Mouse (Mus musculus) kidney, adult 11 months (tissue): ENCODE results near the gene Zfand6.

ENCODE experiments used
- DNase-seq: peaks from one replicate; pipeline ENCODE4 v3.0.0; 2022

Zfand6 gene

DNA sequence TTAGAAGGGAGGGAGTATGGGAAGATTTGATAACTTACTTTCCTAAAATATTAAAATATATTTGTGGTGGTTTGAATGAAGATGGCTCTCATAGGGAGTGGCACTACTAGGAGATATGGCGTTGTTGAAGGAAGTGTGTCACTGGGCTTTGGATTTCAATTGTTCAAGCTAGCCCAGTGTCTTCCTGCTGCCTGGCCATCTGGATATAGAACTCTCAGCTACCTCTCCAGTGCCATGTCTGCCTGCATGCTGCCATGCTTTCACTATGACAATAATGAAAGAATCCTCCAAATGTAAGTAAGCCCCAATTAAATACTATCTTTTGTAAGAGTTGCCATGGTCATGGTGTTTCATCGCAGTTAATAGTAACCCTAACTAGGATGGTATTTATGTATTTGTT lies 40.7 kb downstream of the Zfand6 start:
- no peak for DNase-seq

DNA sequence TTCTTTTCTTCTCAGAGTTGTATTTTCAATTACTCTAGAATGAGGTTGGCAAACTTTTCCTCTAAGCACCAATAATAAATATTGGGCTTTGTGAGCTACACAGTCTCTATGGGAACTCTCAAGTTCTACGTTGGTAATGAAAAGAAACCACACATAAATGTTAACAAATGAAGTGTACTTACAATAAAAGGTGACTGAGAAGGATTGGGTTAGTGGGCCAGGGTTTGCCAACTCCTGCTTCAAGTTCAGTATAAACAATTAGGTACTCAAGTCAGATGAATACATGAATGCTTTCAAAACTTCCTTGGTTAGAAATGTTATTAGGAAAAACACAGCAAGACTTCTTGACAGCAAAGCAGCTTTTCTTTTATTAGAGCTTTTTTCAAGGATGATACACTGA lies 43.5 kb downstream of the Zfand6 start:
- no peak for DNase-seq

GRCm38 (mm10) chr7:84643270-84643998 lies 46.3 kb downstream of the Zfand6 start:
- DNase-seq: no peak

DNA sequence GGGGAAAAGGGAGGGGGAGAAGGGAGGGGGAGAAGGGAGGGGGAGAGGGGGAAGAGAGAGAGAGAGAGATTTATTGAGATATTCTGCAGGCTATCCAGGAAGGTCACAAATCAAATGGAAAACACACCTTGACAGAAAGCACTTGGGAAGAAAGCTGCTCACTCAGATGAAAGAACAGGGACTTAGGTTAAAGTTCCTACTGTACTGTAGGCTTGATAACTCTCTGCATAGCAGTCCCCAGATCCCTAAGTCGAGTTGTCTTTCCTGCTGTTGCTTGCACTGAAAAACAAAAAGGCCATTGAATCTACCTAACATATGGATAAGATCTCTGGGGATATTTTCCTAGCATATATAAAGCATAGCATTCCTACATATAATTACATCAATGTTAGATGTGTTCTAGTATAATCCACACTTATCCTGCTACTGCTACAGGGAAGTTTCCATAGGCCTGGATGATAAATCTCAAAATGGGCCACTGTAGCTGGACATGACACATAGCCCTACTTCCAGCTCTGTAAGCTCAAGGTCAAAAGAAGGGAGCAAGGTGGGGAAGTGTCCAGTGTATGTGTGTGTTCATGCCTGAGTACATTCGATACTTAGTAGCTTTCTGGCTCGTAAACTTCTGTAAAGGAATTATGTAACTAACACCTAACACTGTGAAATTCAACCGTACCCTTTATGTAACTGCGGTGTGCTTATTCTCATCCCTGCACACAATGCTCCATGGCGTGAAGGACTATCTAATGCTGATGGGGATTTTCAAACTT lies 47.4 kb downstream of the Zfand6 start:
- DNase-seq: peak; percentile 24

DNA sequence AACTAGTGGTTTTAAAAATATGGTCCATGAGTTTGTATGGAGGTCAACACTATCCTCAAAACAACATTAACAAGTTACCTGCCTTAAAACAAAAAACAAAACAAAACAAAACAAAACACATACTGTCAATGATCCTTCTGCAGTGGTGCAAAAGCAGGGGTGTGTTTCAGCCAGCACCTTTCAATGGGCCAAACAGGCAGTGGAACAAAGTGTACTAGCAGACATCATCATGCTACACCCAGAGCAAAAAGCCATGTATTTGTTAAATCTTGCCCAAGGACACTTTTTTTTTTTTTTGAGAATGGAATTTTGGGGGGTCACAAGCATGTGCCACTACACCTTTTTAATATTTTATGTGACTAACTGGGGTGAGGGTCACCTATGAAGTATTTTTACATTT lies 52.8 kb downstream of the Zfand6 start:
- DNase-seq: no peak

GRCm38 (mm10) chr7:84631878-84632277 lies 57.9 kb downstream of the Zfand6 start:
- no peak for DNase-seq

- DNase-seq: no peak
Observed at GRCm38 (mm10) chr7:84623718-84624117, 66.0 kb downstream of the Zfand6 start.

- DNase-seq: no peak
Observed at GRCm38 (mm10) chr7:84620956-84621355, 68.8 kb downstream of the Zfand6 start.

- DNase-seq: no peak
Observed at GRCm38 (mm10) chr7:84618951-84619350, 70.8 kb downstream of the Zfand6 start.

- DNase-seq: no peak
Observed at GRCm38 (mm10) chr7:84612445-84612844, 77.3 kb downstream of the Zfand6 start.

DNA sequence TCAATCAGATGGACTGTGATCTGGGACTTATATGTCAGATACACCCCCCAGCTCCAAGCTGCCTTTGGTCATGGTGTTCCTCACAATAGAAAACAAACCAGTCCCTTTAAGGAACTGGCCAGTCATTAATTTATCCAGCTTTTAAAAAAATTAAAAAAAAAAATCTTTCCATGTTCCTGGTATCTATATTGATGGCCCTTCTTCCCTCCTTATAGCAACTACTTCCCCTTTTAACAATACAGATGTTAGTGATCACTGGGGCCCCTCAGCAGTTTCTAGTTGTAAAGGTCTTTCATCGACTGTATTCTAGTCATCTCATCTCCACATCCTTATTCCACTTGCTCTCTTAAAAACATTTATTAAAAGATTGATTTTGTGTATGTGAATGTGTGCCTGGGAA lies 78.2 kb downstream of the Zfand6 start:
- no peak for DNase-seq

DNA sequence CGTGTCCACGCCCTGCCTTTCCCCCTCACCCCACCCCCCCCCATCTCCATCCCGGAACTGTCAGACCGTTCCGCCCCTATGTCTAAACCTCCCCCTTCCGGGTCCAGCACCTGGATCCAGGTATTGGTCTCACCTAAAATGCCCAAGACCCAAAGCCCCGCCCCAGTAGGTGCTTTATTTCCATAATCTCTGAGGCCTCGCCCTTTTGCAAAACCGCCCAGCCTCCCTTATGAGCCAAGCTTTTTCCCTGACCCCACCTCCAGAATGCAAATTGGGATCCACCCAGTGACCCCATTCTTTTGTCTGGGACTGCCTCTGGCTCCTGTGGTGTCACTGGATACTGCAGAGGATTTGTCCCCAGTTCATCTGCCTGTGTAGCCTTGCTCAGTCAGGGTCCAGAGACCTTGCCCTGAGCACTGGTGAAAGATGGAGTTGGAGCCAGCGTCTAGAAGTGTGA lies 83.4 kb downstream of the Zfand6 start, which contains the start of gene Fah:
Gene Fah, minus strand, starts transcription at position 430 of the 457 bp plus-strand sequence.
- DNase-seq: peak; percentile 90

- peak; percentile 95 for DNase-seq
Observed at GRCm38 (mm10) chr7:84605704-84606292, 84.0 kb downstream of the Zfand6 start.

- DNase-seq: no peak
Observed at GRCm38 (mm10) chr7:84605033-84605687, 84.6 kb downstream of the Zfand6 start.

GRCm38 (mm10) chr7:84604501-84604900 lies 85.3 kb downstream of the Zfand6 start:
- peak; percentile 88 for DNase-seq

- DNase-seq: no peak
Observed at GRCm38 (mm10) chr7:84601331-84601730, 88.4 kb downstream of the Zfand6 start.

- no peak for DNase-seq
Observed at GRCm38 (mm10) chr7:84600631-84601030, 89.1 kb downstream of the Zfand6 start.

- DNase-seq: no peak
Observed at GRCm38 (mm10) chr7:84596633-84597032, 93.1 kb downstream of the Zfand6 start.

GRCm38 (mm10) chr7:84596002-84596401 lies 93.8 kb downstream of the Zfand6 start:
- DNase-seq: peak; percentile 0

GRCm38 (mm10) chr7:84594917-84595303 lies 94.8 kb downstream of the Zfand6 start:
- peak; percentile 1 for DNase-seq

GRCm38 (mm10) chr7:84594087-84594916 lies 95.5 kb downstream of the Zfand6 start:
- DNase-seq: peak; percentile 28

GRCm38 (mm10) chr7:84591347-84591746 lies 98.4 kb downstream of the Zfand6 start:
- DNase-seq: no peak
